Mouse (Mus musculus) bone marrow, adult 2 months (tissue): Measurements from ENCODE around the gene Gm48551. TPM values are rescaled to one million over a fixed set of nuclear protein-coding genes. Genes with fewer than 3 reads are reported as not detected.

Experiments
- H3K27ac ChIP-seq: fragments of 200-500 bp; 2 replicates; pipeline ENCODE4 v1.5.1; 2012; ENCODE audit warnings: low read depth, mild to moderate bottlenecking, control low read depth, inconsistent platforms, low read length; ENCODE audit not compliant: control insufficient read depth, poor library complexity, insufficient read depth
- H3K4me1 ChIP-seq: fragments of 200-500 bp; 2 replicates; pipeline ENCODE4 v1.6.1; 2011; ENCODE audit warnings: low read length; ENCODE audit not compliant: control insufficient read depth, insufficient read depth
- H3K4me3 ChIP-seq: fragments of 200-500 bp; replicated peaks from 2 replicates; pipeline ENCODE3; 2011; ENCODE audit warnings: mild to moderate bottlenecking, low read depth, low read length, control low read depth; ENCODE audit not compliant: control insufficient read depth
- CTCF ChIP-seq: fragments of 200-500 bp; IDR thresholded peaks from 2 replicates; pipeline ENCODE4 v1.5.1; 2011; ENCODE audit warnings: low read length, control low read depth; ENCODE audit not compliant: control insufficient read depth, insufficient read depth
- POLR2A ChIP-seq: fragments of 200-500 bp; IDR thresholded peaks from 2 replicates; pipeline ENCODE4 v1.6.1; 2011; ENCODE audit warnings: low read depth, mild to moderate bottlenecking, control low read depth, low read length, borderline replicate concordance; ENCODE audit not compliant: control insufficient read depth
- WGBS: fragments of 180-500 bp; shearing (Covaris S2); methylation state at CpG from one replicate; pipeline ENCODE4 v1.1.7; 2018; 5-methylcytosine and 5-hydroxymethylcytosine counted together
- polyA plus RNA-seq: library from polyadenylated mRNA; stranded (reverse); fragments of >200 nt; gene quantifications from 2 replicates; pipeline ENCODE4 v1.2.4, GENCODE M21; 2011; ENCODE audit warnings: low replicate concordance; ENCODE audit not compliant: missing spikeins, insufficient read depth, insufficient read length

The Gm48551 gene
- polyA plus RNA-seq, 1 experiment: 4.3 TPM

DNA sequence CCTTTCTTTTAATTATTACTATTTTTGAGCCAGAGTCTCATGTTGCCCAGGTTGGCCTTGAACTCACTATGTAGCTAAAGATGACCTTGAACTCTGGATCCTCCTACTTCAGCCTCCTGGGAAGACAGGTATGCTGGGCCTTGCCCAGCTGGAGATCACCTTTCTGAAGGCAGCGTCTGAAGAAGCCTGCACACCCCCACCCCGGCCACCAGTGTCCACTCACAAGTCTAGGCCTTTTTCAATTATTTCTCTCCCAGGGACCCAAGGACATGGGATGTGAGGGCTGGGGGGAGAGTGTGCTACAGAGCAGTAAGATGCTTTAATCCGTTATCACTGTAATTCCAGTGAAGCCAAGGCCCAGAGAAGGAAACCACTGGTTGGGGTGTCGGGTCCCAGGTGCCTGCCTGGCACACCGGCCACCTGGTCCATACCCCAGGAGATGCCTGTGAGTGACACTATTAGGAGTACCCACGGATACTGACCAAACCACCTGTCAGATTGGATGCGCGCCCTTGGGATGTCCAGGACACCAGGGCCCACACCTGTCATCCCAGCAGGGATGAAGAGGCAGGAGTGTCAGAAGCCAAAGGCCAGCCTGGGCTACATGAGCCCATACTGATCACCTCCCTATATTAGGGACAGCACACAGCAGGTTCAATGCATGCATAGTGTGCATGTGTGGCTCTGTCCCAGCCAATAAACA, 43.7 kb downstream of the Gm48551 start:
- Histone ChIP-seq H3K4me1 (peaks cover 10% of the 10 kb centered on the region), H3K27ac (no peak overlapping the region), H3K4me3 (no peak overlapping the region)
- no peak for TF ChIP-seq CTCF
- 91% methylated on average over 8 of the region's 8 CpGs for WGBS

DNA sequence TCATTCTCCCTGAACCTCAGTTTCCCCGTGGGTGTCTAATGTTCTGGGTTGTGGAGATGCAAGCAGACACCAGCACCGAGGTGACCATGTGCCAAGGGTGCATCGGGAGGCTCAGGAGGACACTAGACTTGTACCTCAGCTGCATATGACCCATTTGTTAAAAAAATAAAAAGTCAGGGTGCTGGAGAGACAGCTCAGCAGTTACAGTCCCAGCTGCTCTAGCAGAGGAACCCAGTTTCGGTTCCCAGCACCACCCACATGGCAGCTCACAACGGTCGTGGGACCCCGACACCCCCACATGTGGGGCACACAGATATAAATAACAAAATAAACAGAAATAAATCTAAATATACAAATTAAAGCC, 44.2 kb downstream of the Gm48551 start:
- no peak overlapping the region for H3K4me3 ChIP-seq
- no peak overlapping the region for H3K27ac ChIP-seq
- TF ChIP-seq POLR2A (no peak), CTCF (no peak)
- WGBS: 85% methylated on average over 7 of the region's 7 CpGs
- H3K4me1 ChIP-seq: peaks cover 10% of the 10 kb centered on the region

DNA sequence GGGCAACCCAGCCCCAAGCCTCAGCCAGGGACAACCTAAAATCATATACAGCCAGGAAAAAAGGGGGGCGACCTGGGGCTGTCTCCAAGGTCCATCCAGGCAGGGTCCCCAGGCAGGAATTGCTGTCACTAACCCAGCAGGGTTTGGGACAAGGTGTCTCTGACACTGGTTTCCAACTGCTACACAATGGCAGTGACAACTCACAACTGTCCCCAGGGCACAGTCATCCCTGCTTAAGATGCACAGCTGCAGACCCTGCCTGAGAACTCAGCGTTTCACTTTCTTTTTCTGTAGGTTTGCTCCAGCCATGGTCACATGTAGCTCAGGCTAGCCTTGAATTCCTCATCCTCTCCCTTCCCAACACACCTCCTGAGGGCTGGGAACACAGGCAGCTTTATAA, 44.8 kb downstream of the Gm48551 start:
- TF ChIP-seq CTCF (no peak), POLR2A (no peak)

DNA sequence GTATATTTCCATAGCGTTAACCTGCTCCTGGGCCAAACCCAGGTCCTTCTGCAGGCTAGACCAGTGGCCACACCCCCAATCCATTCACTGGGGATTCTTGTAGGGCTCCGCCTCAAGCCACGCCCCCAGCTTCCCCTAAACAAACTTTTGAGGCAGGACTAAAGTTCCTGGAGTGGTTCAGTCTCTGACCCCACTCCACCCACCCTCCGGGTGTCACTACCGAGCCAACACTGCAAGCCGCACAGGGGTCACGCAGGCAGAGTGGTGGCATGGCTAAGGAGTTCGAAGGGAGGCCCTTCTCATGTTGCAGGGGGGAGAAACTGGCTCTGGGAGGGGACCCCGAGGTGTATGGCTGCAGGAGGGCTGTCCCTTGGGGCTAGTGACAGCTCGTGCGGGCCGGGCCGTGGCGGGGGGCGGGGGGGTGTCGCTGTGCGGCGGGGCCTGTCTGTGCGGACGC, 45.4 kb downstream of the Gm48551 start:
- 1% methylated on average over 20 of the region's 20 CpGs for WGBS
- Histone ChIP-seq H3K27ac (peak overlapping the region; percentile 91), H3K4me3 (peak overlapping the region; percentile 77), H3K4me1 (peaks cover 14% of the 10 kb centered on the region)
- TF ChIP-seq POLR2A (peak; percentile 69; the same call in 1 of the 2 replicates), CTCF (no peak)

More for the DNA sequence above, 44.8 kb downstream of the Gm48551 start:
- Histone ChIP-seq H3K4me1 (peaks cover 10% of the 10 kb centered on the region), H3K4me3 (no peak overlapping the region), H3K27ac (no peak overlapping the region)
- WGBS: 39% methylated on average over 2 of the region's 2 CpGs

DNA sequence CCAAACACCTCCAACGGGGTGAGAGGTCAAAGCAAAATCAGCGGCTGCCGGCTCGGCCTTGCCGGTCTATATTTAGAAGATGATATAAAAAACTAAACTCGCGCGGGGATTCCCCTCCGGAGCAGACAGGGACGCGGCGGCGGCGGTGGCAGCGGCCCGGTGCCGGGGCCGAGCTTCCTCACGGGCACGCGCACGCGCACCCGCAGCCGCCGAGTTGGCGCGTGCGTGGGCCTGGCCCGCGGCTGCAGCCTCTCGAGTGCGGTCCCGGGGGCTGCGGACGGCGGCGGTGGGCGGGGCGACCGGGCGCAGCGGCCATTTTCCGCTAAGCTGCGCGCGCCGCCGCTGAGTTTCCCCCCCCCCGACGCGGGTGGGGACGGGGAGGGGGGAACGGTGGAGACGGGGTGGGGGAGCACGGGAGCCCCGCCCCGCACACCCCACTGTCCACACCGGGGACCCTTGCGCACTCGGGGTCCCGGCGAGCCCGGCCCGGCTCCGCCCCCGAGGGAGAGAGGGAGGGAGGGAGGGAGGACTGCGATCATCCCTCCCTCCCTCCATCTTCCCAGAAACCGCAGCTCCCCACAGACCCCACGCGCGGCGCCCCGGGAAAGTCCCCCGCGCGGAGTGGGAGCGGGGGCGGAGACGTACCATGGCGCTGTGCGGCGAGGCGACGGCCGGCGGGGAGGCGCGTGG, 46.0 kb downstream of the Gm48551 start:
- no peak for TF ChIP-seq CTCF
- TF ChIP-seq POLR2A: peak; percentile 36; the same call in 1 of the 2 replicates
- H3K4me3 ChIP-seq: peak overlapping the region; percentile 77
- H3K4me1 ChIP-seq: peaks cover 16% of the 10 kb centered on the region
- peak overlapping the region; percentile 91 for H3K27ac ChIP-seq
- WGBS: under 1% methylated on average over 66 of the region's 89 CpGs

DNA sequence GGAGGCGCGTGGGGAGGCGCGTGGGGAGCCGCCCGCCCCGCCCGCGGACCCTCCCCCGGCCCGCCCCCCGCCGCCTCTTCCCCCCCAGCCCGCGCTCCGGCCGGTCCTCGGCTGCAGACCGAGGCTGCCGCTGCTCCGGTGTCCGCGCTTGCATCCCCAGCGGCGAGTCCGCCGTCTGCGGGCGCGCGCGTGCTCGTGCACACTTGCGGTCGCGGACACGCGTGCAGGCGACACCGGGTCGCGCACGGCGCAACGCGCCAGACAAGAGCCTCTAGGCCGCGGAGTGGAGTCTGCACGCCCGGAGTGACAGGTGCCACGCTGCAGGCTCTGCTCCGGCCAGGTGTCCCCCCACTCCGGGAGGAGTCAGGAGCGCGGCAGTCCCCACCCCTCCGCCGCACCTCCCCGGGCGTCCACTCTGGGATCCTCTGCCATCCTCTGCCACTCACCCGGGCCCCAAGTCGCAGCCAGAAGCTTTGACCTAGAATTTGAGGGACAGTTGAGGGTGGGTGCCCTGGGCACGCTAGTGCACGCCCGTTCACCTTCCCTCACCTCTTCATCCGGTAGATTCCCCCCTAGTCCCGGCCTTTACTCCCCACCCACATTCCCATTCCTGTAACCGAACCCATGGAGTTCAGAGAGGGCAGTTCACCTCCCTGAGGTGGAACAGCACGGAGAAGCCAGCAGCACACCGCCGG, 46.7 kb downstream of the Gm48551 start:
- peak overlapping the region; percentile 77 for H3K4me3 ChIP-seq
- TF ChIP-seq CTCF (no peak), POLR2A (peak; percentile 10; the same call in 1 of the 2 replicates)
- under 1% methylated on average over 66 of the region's 70 CpGs for WGBS
- peaks cover 16% of the 10 kb centered on the region for H3K4me1 ChIP-seq
- peak overlapping the region; percentile 91; the same call in 1 of the 2 replicates for H3K27ac ChIP-seq

DNA sequence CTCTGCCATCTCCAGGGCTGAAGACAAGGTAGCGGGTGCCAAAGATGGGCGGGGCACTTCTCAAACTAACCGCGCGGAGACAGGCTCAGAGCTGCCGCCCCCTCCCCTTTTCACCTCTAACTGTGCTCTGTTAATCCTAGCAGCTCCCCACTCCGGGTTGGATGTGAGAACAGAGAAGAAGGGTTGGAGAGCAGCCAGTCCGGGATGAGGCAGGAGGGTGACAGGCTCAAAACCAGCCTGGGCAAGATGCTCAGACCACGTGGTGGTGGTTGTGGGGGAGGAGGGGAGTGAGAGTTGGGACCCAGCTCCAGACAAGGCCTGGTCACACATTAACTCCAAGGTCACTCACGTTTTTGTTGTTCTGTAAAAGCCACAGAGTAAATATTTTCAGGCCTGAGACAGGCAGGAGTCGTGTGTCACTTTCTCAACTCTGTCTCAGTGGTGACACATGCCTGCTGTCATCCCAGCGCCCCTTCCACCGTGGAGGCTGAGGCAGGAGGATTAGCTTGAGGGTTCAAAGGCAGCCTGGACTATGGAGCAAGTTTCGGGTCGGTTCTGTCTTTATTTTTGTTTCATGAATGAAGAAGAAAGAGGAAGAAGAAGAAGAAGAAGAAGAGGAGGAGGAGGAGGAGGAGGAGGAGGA, 47.4 kb downstream of the Gm48551 start:
- Histone ChIP-seq H3K4me3 (no peak overlapping the region), H3K4me1 (peaks cover 16% of the 10 kb centered on the region), H3K27ac (no peak overlapping the region)
- no peak for TF ChIP-seq CTCF
- WGBS: 8% methylated on average over 15 of the region's 15 CpGs
